Mouse (Mus musculus) heart, postnatal 0 days (tissue): Measurements from ENCODE around the gene Asic2. TPM values are rescaled to one million over a fixed set of nuclear protein-coding genes. Genes with fewer than 3 reads are reported as not detected.

Source experiments
- ATAC-seq: fragments of 200-750 bp; cut with Nextera tagmentation; 2 replicates; pipeline ENCODE4 v1.8.0; 2017; ENCODE audit warnings: low read depth, moderate number of reproducible peaks, moderate library complexity; ENCODE audit not compliant: insufficient read depth
- DNase-seq: peaks from one replicate; pipeline ENCODE4 v3.0.0-alpha.2; 2016; ENCODE audit warnings: low spot score
- H3K27ac ChIP-seq: fragments of 300-500 bp; sonication (generic); 2 replicates; pipeline ENCODE4 v1.5.1; 2014; ENCODE audit warnings: low read depth, mild to moderate bottlenecking
- H3K27me3 ChIP-seq: fragments of 300-500 bp; sonication (generic); 2 replicates; pipeline ENCODE4 v1.6.1; 2014; ENCODE audit warnings: low read length, mixed read lengths; ENCODE audit not compliant: control insufficient read depth, insufficient read depth
- H3K36me3 ChIP-seq: fragments of 300-500 bp; sonication (generic); replicated peaks from 2 replicates; pipeline ENCODE4 v1.6.1; 2014; ENCODE audit warnings: low read length, mixed read lengths; ENCODE audit not compliant: control insufficient read depth, insufficient read depth
- H3K4me1 ChIP-seq: fragments of 300-500 bp; sonication (generic); 2 replicates; pipeline ENCODE4 v1.6.1; 2014; ENCODE audit warnings: antibody characterized with exemption; ENCODE audit not compliant: control insufficient read depth, insufficient read depth
- H3K4me2 ChIP-seq: fragments of 300-500 bp; sonication (generic); 2 replicates; pipeline ENCODE4 v1.6.1; 2014; ENCODE audit warnings: low read depth, mild to moderate bottlenecking, low read length, moderate library complexity
- H3K4me3 ChIP-seq: fragments of 300-500 bp; sonication (generic); 2 replicates; pipeline ENCODE4 v1.5.1; 2014; ENCODE audit warnings: low read depth, low read length
- H3K9ac ChIP-seq: fragments of 300-500 bp; sonication (generic); replicated peaks from 2 replicates; pipeline ENCODE4 v1.6.1; 2014; ENCODE audit warnings: low read depth, low read length, mixed read lengths
- H3K9me3 ChIP-seq: fragments of 300-500 bp; sonication (generic); replicated peaks from 2 replicates; pipeline ENCODE4 v1.6.1; 2016; ENCODE audit warnings: low read length; ENCODE audit not compliant: control insufficient read depth
- CTCF ChIP-seq: IDR thresholded peaks from 2 replicates; pipeline ENCODE4 v1.5.1; 2016; ENCODE audit warnings: antibody characterized with exemption, control low read depth, low read depth
- EP300 ChIP-seq: IDR thresholded peaks from 2 replicates; pipeline ENCODE4 v1.6.1; 2016; ENCODE audit warnings: antibody characterized with exemption, low read depth
- WGBS: fragments of 180-500 bp; shearing (Covaris S2); extraction: QIAGEN DNeasy Blood & Tissue Kit; methylation state at CpG from one replicate; pipeline ENCODE4 v1.1.7; 2014; 5-methylcytosine and 5-hydroxymethylcytosine counted together
- polyA plus RNA-seq: library from polyadenylated mRNA; unstranded; fragments of >200 nt; fragmentation: Nextera tagmentation; extraction: Ambion mirVana; gene quantifications from 2 replicates; pipeline ENCODE4 v1.2.1, GENCODE M21; 2015
- total RNA-seq: library from RNA; depleted of rRNA; stranded (reverse); fragments of >200 nt; gene quantifications from 2 replicates; pipeline ENCODE4 v1.2.3, GENCODE M21; 2014; ENCODE audit warnings: low replicate concordance

Gene Asic2
- total and polyA plus RNA-seq, 2 experiments from 2014 or later: not detected

DNA sequence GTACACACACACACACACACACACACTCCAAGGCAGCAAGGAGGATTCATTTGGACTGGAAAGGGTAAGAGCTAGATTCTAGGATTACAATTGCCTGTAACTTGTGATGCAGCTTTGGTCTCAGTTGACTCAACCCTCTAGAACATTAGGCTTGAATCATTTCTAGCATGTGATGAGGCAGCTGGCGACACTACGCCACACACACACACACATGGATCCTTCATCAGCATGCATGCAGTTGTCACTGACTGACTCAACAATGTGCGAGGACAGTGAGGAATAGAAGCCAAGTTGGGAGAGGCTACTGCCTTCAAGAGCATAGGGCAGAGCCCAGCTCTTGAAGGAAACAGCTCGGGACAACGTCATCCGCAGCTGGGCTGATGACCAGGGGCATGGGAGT is 843.9 kb downstream of the Asic2 start:
- ATAC-seq (no peak), DNase-seq (no peak)
- Histone ChIP-seq H3K4me1 (no peaks in the 10 kb centered on the region), H3K4me2 (no peak overlapping the region), H3K9ac (no peak overlapping the region), H3K36me3 (no peaks in the 10 kb centered on the region), H3K27me3 (no peaks in the 10 kb centered on the region), H3K4me3 (no peak overlapping the region), H3K9me3 (no peaks in the 10 kb centered on the region), H3K27ac (no peak overlapping the region)
- WGBS: 85% methylated on average over 6 of the region's 6 CpGs
- no peak for TF ChIP-seq EP300
- no peak for TF ChIP-seq CTCF

DNA sequence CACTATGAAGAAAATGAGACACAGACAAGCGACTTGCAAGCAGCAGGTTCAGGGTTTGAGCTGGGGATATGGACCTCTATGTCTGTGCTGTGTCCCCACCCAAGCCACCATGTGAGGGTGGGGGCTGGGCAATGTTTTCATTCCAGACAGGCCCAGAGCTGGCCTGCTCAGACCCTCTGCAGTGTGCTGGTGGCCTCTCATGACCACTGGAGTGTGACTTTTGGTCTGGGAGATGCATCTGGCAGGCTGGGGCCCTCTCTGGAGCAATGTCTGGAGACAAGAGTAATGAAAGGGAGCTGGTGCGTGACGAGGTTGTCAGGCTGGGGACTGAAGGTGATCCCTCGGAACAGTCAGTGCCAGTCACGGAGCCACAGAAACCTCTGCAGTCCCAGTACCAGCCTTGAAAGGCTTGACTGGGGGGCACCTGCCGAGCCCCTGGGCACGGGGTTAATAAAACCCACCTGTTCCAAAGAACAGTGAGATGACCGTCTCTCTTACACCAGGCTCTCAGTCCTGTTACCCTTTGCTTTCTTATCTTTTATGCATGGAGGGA is 848.2 kb downstream of the Asic2 start:
- Histone ChIP-seq H3K4me1 (no peaks in the 10 kb centered on the region), H3K4me2 (no peak overlapping the region), H3K27me3 (no peaks in the 10 kb centered on the region), H3K9me3 (no peaks in the 10 kb centered on the region), H3K4me3 (no peak overlapping the region), H3K9ac (no peak overlapping the region), H3K36me3 (no peaks in the 10 kb centered on the region), H3K27ac (no peak overlapping the region)
- no peak for DNase-seq
- TF ChIP-seq CTCF (no peak), EP300 (no peak)
- no peak for ATAC-seq
- 59% methylated on average over 8 of the region's 8 CpGs for WGBS

DNA sequence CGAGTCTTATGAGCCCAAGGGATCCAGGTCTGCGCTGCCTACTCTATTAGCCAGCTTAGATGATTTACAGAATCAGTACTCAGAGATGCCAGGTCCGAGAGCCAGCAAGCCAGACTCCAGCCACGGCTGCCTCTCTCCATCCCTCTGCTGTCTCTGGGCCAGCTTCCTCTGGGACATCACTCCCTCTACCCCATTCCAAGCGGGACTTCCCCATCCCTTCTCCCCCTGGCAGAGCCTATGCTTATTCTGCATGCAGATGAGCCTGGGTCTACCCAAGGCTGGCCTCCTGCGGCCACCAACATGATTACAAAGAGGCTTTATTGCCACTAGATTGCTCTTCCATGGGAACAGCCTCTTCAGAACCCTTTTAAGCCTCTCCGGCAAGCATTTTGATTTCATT is 850.2 kb downstream of the Asic2 start:
- Histone ChIP-seq H3K36me3 (no peaks in the 10 kb centered on the region), H3K9ac (no peak overlapping the region), H3K27me3 (no peaks in the 10 kb centered on the region), H3K27ac (no peak overlapping the region), H3K4me3 (no peak overlapping the region), H3K4me2 (no peak overlapping the region), H3K9me3 (no peaks in the 10 kb centered on the region), H3K4me1 (no peaks in the 10 kb centered on the region)
- TF ChIP-seq CTCF (no peak), EP300 (no peak)
- DNase-seq (no peak), ATAC-seq (no peak)
- WGBS: 61% methylated on average over 7 of the region's 7 CpGs

DNA sequence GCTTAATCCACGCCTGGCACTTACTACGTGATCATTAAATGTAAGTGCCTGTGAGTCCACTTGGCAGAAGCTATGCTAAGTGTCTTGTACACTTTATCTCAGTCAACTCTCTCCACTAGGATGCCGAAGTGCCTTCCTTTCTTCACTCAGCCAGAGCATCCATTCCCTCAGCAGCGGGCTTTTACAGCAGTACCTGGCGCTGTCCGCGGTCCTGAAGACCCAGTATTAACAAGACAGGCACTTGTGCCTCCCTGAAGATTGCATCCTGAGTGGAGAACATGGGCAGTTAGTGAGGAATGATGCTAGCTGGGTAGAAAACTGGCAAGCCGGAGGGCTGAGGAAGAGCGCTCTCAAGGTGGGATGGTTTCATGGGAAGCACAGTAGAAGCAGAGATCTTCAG is 852.6 kb downstream of the Asic2 start:
- H3K36me3 ChIP-seq: no peaks in the 10 kb centered on the region
- no peaks in the 10 kb centered on the region for H3K9me3 ChIP-seq
- no peaks in the 10 kb centered on the region for H3K4me1 ChIP-seq
- no peak overlapping the region for H3K4me2 ChIP-seq
- DNase-seq (peak; percentile 41), ATAC-seq (no peak)
- TF ChIP-seq CTCF: no peak
- no peak for TF ChIP-seq EP300
- no peaks in the 10 kb centered on the region for H3K27me3 ChIP-seq
- H3K4me3 ChIP-seq: no peak overlapping the region
- H3K27ac ChIP-seq: no peak overlapping the region
- H3K9ac ChIP-seq: no peak overlapping the region
- 28% methylated on average over 9 of the region's 9 CpGs for WGBS

DNA sequence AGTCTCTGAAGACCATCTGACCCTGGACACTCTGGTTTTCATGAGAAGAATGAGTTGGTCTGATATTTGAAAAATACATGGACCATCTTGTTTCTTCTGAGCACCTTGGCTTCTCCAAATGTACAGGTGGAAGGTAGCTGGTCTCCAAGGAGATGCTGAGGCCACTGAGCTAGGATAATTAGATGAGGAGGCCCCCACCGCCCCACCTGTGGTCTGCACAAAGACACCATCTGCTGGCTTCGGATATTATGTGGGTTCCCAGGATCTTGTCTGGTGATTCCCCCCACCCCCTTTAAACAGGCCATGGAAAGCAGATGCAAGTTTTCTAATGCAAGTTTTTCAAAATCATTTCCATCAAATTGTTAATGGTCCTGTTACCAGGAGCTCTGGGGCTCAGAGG is 856.6 kb downstream of the Asic2 start:
- 68% methylated on average over 2 of the region's 2 CpGs for WGBS
- Histone ChIP-seq H3K27me3 (no peaks in the 10 kb centered on the region), H3K4me2 (no peak overlapping the region), H3K4me3 (no peak overlapping the region), H3K9ac (no peak overlapping the region), H3K36me3 (no peaks in the 10 kb centered on the region), H3K4me1 (no peaks in the 10 kb centered on the region), H3K9me3 (no peaks in the 10 kb centered on the region), H3K27ac (no peak overlapping the region)
- no peak for DNase-seq
- no peak for TF ChIP-seq EP300
- TF ChIP-seq CTCF: no peak
- ATAC-seq: no peak

DNA sequence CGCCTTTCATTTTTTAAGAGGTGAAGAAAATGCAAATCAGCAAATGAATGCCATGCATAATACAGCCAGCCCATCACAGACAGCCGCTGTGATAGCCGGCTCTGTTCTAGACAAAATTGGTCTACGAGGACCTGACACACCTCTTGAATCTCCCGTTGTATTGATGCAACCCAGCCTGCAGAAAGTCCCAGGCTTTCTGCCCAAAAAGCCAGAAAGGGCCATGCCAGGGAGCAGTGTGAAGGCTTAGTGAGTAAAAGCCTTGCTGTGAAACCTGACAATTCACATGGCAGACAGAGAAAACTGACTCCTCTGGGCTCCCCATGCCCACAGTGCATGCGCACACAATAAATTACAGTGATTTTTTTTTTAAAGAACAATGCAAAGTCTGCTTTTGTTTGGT is 858.2 kb downstream of the Asic2 start:
- Histone ChIP-seq H3K4me2 (no peak overlapping the region), H3K27me3 (no peaks in the 10 kb centered on the region), H3K9ac (no peak overlapping the region), H3K4me3 (no peak overlapping the region), H3K36me3 (no peaks in the 10 kb centered on the region), H3K9me3 (no peaks in the 10 kb centered on the region), H3K27ac (no peak overlapping the region), H3K4me1 (no peaks in the 10 kb centered on the region)
- ATAC-seq (no peak), DNase-seq (no peak)
- WGBS: 65% methylated on average over 6 of the region's 6 CpGs
- TF ChIP-seq EP300 (no peak), CTCF (no peak)
